Mouse (Mus musculus): ENCODE data around the gene Eml6. TPM values are rescaled to one million over a fixed set of nuclear protein-coding genes. Genes with fewer than 3 reads are reported as not detected.

The Eml6 gene
- polyA plus RNA-seq, 2 experiments = 1.3 to 1.5 TPM

DNA sequence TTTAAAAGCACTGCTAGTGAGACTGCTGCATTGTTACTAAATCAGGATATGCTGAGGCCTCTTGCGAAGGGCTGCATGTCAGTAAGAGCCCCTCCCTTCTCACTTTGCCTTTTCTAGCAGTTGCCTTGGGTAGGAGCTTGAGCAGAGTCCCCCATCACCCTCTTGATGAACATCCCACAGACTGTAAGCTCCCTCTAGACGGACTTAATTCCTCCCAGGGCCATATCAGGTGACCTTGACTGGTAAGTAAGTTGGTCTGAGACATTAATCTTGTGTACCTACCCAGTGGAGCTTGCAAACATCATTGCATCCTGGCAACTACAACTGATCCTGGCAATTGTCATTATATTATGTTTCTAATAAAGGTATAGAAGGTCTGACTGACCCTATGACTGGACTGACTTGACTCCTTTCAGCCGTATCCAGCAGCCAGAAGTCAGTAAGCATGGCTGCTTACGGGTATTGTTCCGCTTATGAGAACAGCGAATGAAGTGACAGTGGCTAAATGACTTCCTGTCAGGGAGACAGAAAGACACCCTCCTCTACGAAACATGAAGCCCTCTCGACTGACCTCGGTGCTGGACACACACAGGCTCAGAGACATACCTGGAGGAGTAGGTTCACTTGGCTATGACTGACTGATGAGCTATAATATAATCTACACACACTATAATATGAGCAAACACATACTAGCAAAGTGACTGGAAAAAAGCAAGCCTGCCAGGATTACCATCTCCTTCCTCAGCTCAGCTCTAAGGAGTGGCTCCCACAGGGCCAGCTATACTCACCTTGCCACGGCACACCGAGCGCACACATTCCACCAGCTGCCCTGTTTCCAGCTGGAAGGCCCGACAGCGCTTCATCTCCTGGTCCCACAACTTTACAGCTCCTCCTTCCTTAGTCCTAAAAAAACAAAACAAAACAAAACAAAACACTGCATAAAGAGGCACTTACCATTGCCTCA lies 273.9 kb downstream of the Eml6 start:
- H3K4me3 ChIP-seq (replicated peaks; ENCODE audit: low read length) = no peak overlapping the region
- no peak for TF ChIP-seq POLR2A (IDR thresholded peaks at IDR 0.05; ENCODE audit: borderline replicate concordance, extremely low read depth, insufficient read depth, insufficient read length)
- ATAC-seq (ENCODE audit: low FRiP score, low read depth) (0 out of 2 replicates have a peak, but pooled peaks have one; percentile 10), DNase-seq (ENCODE audit: low spot score) (no peak)
- no peaks in the 10 kb centered on the region for H3K36me3 ChIP-seq (ENCODE audit: control insufficient read depth, insufficient read depth, low read length)
- H3K27ac ChIP-seq (replicated peaks; ENCODE audit: low read depth, low read length) = no peak overlapping the region
- H3K4me1 ChIP-seq (ENCODE audit: control insufficient read depth, insufficient read depth, low read length) = no peaks in the 10 kb centered on the region
- H3K27me3 ChIP-seq (ENCODE audit: control insufficient read depth, insufficient read depth, low read length) = no peaks in the 10 kb centered on the region
- no peak overlapping the region for H3K4me2 ChIP-seq (replicated peaks; ENCODE audit: low read depth, low read length, severe bottlenecking)
- no peak overlapping the region for H3K9ac ChIP-seq (ENCODE audit: low read depth, low read length, severe bottlenecking)
- no peaks in the 10 kb centered on the region for H3K9me3 ChIP-seq (ENCODE audit: control insufficient read depth, low read length)
- WGBS = 77% methylated on average over 14 of the region's 14 CpGs

GRCm38 (mm10) chr11:29751013-29751412 lies 274.8 kb downstream of the Eml6 start:
- ATAC-seq (ENCODE audit: low FRiP score, low read depth) (no peak), DNase-seq (ENCODE audit: low spot score) (no peak)
- Histone ChIP-seq H3K27ac (replicated peaks; ENCODE audit: low read depth, low read length) (no peak overlapping the region), H3K9me3 (ENCODE audit: control insufficient read depth, low read length) (no peaks in the 10 kb centered on the region), H3K36me3 (ENCODE audit: control insufficient read depth, insufficient read depth, low read length) (peaks cover 5% of the 10 kb centered on the region; the same call in 1 of the 2 replicates), H3K27me3 (ENCODE audit: control insufficient read depth, insufficient read depth, low read length) (no peaks in the 10 kb centered on the region), H3K9ac (ENCODE audit: low read depth, low read length, severe bottlenecking) (no peak overlapping the region), H3K4me3 (replicated peaks; ENCODE audit: low read length) (no peak overlapping the region), H3K4me2 (replicated peaks; ENCODE audit: low read depth, low read length, severe bottlenecking) (no peak overlapping the region), H3K4me1 (ENCODE audit: control insufficient read depth, insufficient read depth, low read length) (no peaks in the 10 kb centered on the region)
- WGBS = 89% methylated on average over 2 of the region's 2 CpGs
- no peak for TF ChIP-seq POLR2A (IDR thresholded peaks at IDR 0.05; ENCODE audit: borderline replicate concordance, extremely low read depth, insufficient read depth, insufficient read length)

- Histone ChIP-seq H3K27ac (replicated peaks; ENCODE audit: low read depth, low read length) (no peak overlapping the region), H3K36me3 (ENCODE audit: control insufficient read depth, insufficient read depth, low read length) (peaks cover 8% of the 10 kb centered on the region), H3K9me3 (ENCODE audit: control insufficient read depth, low read length) (no peaks in the 10 kb centered on the region), H3K27me3 (ENCODE audit: control insufficient read depth, insufficient read depth, low read length) (no peaks in the 10 kb centered on the region), H3K4me1 (ENCODE audit: control insufficient read depth, insufficient read depth, low read length) (no peaks in the 10 kb centered on the region), H3K4me3 (replicated peaks; ENCODE audit: low read length) (no peak overlapping the region), H3K4me2 (replicated peaks; ENCODE audit: low read depth, low read length, severe bottlenecking) (no peak overlapping the region), H3K9ac (ENCODE audit: low read depth, low read length, severe bottlenecking) (no peak overlapping the region)
- TF ChIP-seq POLR2A (IDR thresholded peaks at IDR 0.05; ENCODE audit: borderline replicate concordance, extremely low read depth, insufficient read depth, insufficient read length) = no peak
- DNase-seq (ENCODE audit: low spot score) (no peak), ATAC-seq (ENCODE audit: low FRiP score, low read depth) (no peak)
- WGBS = 96% methylated on average over 1 of the region's 1 CpGs
Measured at GRCm38 (mm10) chr11:29749468-29749829, 276.4 kb downstream of the Eml6 start.

DNA sequence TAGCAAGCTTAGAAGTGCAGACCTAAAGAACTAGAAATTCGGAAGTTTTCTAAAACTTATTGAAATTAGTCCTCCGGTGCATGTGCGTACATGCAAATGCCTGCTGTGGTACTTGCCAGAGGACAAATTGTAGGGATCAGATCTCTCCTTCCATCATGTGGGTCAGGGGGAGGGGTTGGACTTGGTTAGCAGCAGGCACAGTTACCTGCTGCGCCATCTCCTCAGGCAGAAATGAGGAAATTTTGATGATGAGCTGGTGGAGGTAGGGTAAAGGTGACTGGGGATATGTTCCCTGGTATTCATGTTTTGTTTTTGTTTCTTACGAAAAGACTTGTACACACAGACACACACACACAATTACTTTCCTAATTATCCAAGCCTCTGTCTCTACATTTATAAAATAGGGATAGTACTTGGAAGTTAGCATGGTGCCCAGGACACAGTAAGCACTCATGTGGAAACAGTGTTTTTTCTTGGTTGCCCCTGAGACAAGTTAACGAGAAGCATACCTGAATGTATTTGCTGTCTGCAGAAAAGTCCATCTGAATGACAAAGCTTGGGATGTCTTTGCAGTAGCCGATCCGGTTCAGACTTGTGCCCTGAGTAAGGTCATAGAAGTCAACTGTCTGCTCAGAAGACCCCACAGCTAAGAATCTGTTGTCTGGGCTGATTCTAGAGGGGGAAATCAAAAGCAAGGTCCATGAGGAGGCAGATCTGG lies 276.9 kb downstream of the Eml6 start:
- ATAC-seq (ENCODE audit: low FRiP score, low read depth) = no peak
- 89% methylated on average over 8 of the region's 8 CpGs for WGBS
- peaks cover 12% of the 10 kb centered on the region for H3K36me3 ChIP-seq (ENCODE audit: control insufficient read depth, insufficient read depth, low read length)
- no peak overlapping the region for H3K27ac ChIP-seq (replicated peaks; ENCODE audit: low read depth, low read length)
- no peaks in the 10 kb centered on the region for H3K4me1 ChIP-seq (ENCODE audit: control insufficient read depth, insufficient read depth, low read length)
- H3K9me3 ChIP-seq (ENCODE audit: control insufficient read depth, low read length) = no peaks in the 10 kb centered on the region
- no peak overlapping the region for H3K4me2 ChIP-seq (replicated peaks; ENCODE audit: low read depth, low read length, severe bottlenecking)
- no peak for DNase-seq (ENCODE audit: low spot score)
- H3K27me3 ChIP-seq (ENCODE audit: control insufficient read depth, insufficient read depth, low read length) = no peaks in the 10 kb centered on the region
- no peak overlapping the region for H3K4me3 ChIP-seq (replicated peaks; ENCODE audit: low read length)
- no peak overlapping the region for H3K9ac ChIP-seq (ENCODE audit: low read depth, low read length, severe bottlenecking)
- no peak for TF ChIP-seq POLR2A (IDR thresholded peaks at IDR 0.05; ENCODE audit: borderline replicate concordance, extremely low read depth, insufficient read depth, insufficient read length)

GRCm38 (mm10) chr11:29747881-29748280 lies 278.0 kb downstream of the Eml6 start:
- Histone ChIP-seq H3K4me2 (replicated peaks; ENCODE audit: low read depth, low read length, severe bottlenecking) (no peak overlapping the region), H3K36me3 (ENCODE audit: control insufficient read depth, insufficient read depth, low read length) (peaks cover 17% of the 10 kb centered on the region), H3K4me1 (ENCODE audit: control insufficient read depth, insufficient read depth, low read length) (no peaks in the 10 kb centered on the region), H3K9ac (ENCODE audit: low read depth, low read length, severe bottlenecking) (no peak overlapping the region), H3K9me3 (ENCODE audit: control insufficient read depth, low read length) (no peaks in the 10 kb centered on the region), H3K27ac (replicated peaks; ENCODE audit: low read depth, low read length) (no peak overlapping the region), H3K27me3 (ENCODE audit: control insufficient read depth, insufficient read depth, low read length) (no peaks in the 10 kb centered on the region), H3K4me3 (replicated peaks; ENCODE audit: low read length) (no peak overlapping the region)
- DNase-seq (ENCODE audit: low spot score) (no peak), ATAC-seq (ENCODE audit: low FRiP score, low read depth) (no peak)
- no peak for TF ChIP-seq POLR2A (IDR thresholded peaks at IDR 0.05; ENCODE audit: borderline replicate concordance, extremely low read depth, insufficient read depth, insufficient read length)
- WGBS = 70% methylated on average over 1 of the region's 1 CpGs
